Mouse (Mus musculus): Measurements from ENCODE around the gene Acrbp.
"Not testable (repeated sequence)": the region's sequence is repeated elsewhere in the genome, so short reads cannot be mapped to it uniquely, and the experiment has no call there.

Acrbp gene

GRCm38 (mm10) chr6:125049678-125050077 lies at the start of gene Acrbp:
Gene Acrbp, plus strand, starts transcription at chr6:125049689.
- DNase-seq (ENCODE audit: low spot score in 2 of 2), result no peak

- no peak for DNase-seq (ENCODE audit: low spot score in 2 of 2)
These were observed 45.8 kb upstream of the Acrbp start for GRCm38 (mm10) chr6:125003706-125004105.

GRCm38 (mm10) chr6:125005086-125005485 lies 44.4 kb upstream of the Acrbp start:
- DNase-seq (ENCODE audit: low spot score in 2 of 2), result no peak

DNA sequence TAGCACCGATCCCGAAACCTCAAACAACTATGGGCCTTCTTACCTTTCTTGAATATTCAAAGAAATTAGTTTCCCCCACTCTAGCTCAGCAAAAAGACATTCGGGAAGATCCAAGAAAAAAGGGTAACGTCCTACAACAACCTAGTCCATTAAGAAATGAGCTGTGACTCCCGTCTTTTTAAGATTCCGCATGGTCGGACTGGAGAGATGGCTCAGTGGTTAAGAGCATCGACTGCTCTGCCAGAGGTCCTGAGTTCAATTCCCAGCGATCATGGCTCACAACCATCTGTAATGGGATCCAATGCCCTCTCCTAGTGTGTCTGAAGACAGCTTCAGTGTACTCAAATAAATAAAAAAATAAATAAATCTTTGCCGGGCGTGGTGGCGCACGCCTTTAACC lies 41.4 kb upstream of the Acrbp start:
- DNase-seq (ENCODE audit: low spot score in 2 of 2), result no peak

GRCm38 (mm10) chr6:125008586-125009128 lies 40.8 kb upstream of the Acrbp start:
- DNase-seq (ENCODE audit: low spot score in 2 of 2), result peak; percentile 91 to 94

- no peak for DNase-seq (ENCODE audit: low spot score in 2 of 2)
These were observed 40.5 kb upstream of the Acrbp start, which contains the start of gene Zfp384 for GRCm38 (mm10) chr6:125009129-125009180. Gene Zfp384, plus strand, starts transcription at chr6:125009145.

DNA sequence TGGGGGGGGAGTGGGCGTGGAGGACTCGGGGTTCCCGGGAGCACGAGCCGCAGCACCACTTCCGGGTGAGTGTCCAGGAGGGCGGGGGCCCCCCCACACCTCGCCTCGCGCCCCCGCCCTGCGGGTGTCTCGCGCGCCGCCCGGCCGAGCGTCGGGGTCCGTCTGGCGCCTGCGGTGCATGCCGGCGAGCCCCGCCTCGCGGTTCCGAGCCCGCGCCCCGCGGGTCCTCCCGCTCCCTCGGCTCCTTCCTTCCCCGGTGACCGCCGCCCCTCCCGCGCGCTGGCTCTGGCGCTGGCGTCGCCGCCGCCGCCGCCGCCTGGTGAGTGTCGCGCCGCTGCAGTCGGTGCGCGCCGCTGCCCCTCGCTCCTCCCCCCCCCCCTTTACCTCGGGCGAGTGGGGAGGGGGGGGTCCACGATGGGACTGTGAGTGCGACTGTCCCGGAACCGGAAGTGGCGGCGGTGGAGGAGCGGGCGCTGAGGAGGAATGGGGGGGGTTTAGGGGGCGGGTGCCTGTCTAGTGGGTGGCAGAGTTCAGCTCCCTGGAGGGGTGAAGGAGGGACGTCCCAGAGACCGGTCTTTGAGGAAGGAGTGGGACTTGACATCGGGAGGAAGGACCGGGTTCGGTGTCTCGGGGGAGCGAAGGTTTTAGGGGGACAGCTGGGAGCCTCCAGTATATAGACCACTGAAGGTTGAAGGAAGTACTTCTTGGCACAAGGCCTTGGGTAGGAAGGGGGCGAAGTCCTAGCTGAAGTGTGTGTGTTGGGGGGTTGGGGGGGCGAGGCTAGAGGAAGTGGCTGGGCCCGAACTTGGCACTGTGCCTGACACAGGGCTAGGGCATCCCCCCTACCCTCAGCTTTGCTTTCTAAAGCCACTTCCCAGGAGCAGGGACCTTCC lies 40.1 kb upstream of the Acrbp start:
- peak; percentile 51 to 77 for DNase-seq (ENCODE audit: low spot score in 2 of 2)

- DNase-seq (ENCODE audit: low spot score in 2 of 2), result no peak
These were observed 31.8 kb upstream of the Acrbp start for GRCm38 (mm10) chr6:125017682-125018081.

DNA sequence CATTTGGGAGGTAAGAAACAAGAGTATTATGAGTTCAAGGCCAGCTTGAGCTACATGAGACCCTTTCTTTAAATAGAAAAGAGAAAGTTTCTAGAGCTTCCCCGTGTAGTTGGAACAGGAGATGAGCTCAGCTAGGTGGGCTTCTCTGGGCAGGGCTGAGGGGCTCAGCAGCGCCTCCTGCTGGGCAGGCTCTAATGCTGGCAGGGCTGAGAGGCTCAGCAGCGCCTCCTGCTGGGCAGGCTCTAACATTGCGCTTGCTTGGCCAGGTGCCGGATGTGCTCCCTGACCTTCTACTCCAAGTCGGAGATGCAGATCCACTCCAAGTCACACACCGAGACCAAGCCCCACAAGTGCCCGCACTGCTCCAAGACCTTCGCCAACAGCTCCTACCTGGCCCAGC lies 19.0 kb upstream of the Acrbp start:
- peak in 1 of 2 experiments; percentile 63 for DNase-seq (ENCODE audit: low spot score in 2 of 2)

- no peak for DNase-seq (ENCODE audit: low spot score in 2 of 2)
These were observed 17.9 kb upstream of the Acrbp start for GRCm38 (mm10) chr6:125031604-125032003.

- no peak for DNase-seq (ENCODE audit: low spot score in 2 of 2)
These were observed 10.8 kb upstream of the Acrbp start for GRCm38 (mm10) chr6:125038666-125039065.

DNA sequence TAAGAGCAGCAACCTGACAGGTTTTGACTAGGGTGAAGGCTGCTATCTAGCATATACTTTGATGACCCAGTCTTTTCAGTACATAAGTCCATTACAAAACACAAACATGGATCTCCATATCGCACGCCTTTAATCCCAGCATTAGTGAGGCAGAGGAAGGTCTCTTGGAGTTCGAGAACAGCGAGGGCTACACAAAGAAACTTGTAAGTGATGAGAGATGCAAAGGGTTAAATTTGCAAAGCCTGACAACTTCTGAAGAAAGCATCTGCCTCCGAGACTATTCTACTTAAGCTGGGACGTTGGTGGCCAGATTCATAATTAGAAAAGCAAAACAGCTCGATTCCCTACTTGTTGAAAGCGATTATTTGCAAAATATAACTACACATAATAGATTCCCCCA lies 10.4 kb upstream of the Acrbp start:
- DNase-seq (ENCODE audit: low spot score in 2 of 2), result no peak

DNA sequence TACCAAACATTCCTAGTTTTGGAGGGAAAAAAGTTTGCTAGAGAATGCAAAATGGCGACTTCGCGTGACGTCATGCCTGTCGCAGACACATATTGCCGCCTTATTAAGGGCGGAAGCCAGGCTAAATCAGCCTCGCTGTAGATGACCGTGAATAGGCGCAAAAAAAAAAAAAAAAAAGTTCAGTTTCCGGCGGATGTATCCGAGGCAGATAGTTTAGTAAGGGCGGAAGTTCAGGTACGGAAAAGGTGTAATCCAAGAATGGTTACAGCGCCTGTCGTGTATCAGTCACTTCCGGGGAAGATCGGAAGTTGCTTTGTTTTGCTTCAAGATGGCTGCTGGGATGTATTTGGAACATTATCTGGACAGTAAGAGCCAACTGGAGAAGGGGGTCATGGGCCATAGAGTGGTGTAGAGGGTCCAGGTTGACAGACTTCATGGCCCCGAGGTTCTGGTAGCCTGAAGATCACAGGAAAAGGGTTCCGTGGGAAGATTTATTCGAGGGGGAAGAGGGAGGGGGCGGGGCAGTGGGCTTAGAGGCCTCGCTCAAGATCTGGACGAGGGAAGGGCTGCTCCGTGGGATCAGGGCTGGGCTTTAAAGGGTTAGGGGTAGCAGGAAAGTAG lies 9.8 kb upstream of the Acrbp start, which contains the start of gene Ing4:
Gene Ing4, plus strand, starts transcription at position 228 of the 621 bp plus-strand sequence.
- peak; percentile 57 to 83 for DNase-seq (ENCODE audit: low spot score in 2 of 2)

GRCm38 (mm10) chr6:125040221-125040620 lies 9.3 kb upstream of the Acrbp start:
- DNase-seq (ENCODE audit: low spot score in 2 of 2), result no peak

DNA sequence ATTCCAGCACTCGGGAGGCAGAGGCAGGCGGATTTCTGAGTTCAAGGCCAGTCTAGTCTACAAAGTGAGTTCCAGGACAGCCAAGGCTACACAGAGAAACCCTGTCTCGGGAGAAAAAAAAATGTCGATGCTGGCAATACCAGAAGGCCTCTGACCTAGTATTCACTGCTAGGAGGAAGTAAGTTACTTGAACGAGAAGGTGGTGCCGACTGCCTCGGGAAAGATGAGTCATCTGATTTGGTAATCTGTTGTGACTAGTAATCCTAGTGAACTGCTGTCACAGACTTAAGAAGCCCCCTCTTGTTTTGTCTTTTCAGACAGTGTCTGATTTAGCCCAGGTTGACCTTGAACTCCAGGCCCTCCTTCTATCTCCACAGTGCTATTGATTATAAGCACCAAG lies 8.4 kb upstream of the Acrbp start:
- no peak for DNase-seq (ENCODE audit: low spot score in 2 of 2)

DNA sequence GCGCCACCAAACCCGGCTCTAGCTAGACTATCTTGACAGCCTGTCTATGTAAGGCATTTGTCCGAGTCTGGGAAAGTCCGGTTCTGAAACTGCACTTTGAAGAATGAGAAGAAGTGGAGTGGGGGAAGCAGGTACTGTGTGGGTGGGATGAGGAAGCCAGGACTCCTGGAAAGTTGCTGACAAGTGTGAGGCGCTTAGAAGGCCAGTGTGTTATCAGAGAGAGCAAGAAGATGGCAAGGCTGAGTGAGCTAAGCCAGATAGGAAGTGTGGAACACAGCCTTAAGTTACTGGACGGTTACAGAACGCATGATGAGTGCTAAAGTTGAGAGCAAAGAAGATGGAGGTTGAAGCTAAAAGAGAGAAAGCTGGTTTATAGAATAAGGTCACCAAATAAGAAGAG lies 7.4 kb upstream of the Acrbp start:
- no peak for DNase-seq (ENCODE audit: low spot score in 2 of 2)

DNA sequence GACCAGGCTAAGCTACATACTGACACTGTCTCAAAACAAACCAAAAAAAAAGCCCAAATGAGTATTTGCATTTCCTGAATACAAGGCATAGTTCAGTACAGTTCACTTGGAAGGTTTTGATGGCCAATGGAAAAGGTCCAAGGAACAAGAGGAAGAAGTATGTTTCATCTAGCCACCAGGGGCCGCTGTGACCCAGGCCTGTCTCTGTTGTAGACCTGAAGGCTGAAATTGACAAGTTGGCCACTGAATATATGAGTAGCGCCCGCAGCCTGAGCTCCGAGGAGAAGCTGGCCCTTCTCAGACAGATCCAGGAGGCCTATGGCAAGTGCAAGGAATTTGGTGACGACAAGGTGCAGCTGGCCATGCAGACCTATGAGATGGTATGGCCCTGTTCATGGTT lies 2.8 kb upstream of the Acrbp start:
- peak; percentile 82 to 87 for DNase-seq (ENCODE audit: low spot score in 2 of 2)

DNA sequence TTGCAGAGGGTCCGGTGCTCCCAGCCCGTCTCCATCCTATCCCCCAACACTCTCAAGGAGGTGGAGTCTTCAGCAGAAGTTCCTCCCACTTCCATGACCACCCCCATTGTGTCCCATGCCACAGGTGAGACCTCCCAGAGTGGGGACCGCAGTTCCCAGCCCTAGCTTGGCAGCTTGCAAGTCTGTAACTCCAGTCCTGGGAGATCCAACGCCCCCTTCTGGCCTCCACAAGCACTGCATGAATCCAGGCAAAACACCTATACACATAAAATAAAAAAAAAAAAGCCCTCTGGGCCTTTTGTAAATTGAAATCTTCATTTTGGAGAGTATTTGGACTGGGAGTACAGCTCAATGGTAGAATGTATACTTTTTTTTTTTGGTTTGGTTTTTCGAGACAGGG lies 1.7 kb downstream of the Acrbp start:
- no peak for DNase-seq (ENCODE audit: low spot score in 2 of 2)

DNA sequence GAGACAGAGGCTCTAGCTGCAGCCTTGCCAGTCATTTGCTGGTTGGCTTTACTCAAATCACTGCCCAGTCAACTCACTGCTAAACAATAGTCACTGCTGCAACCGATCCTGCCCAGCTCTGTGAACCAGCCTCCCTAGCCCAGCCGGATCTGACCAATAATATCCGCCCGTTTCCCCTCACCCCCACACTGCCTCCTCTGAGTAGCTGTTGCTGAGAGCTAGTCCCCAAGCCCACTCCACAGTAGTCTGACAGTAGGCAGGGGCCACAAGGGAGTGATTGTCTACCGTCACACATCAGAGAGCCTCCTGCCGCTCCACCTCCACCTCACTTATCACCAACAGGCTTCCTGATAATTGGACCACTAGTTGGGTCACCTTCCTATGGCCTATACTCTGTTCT lies 12.0 kb downstream of the Acrbp start:
- DNase-seq (ENCODE audit: low spot score in 2 of 2), result no peak

DNA sequence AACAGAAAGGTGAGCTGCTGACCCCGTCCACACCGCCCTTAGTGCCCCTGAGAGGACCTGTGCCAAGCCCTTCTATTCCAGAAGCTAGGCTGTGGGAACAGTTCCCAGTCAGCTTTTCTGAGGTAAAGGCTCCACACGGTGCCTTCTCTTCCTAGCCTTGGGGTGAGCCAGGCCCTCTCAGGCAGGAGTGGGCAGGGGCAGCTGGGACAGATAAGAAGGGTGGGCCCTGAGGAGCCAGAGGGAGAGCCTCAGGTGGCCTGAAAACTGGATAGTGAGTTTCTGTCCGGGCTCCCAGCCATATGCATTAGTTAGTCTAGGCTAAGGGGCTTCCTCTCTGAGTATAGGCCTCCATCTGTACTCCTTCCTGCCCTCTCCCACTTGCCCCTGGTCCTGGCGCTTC lies 13.0 kb downstream of the Acrbp start:
- no peak for DNase-seq (ENCODE audit: low spot score in 2 of 2)

GRCm38 (mm10) chr6:125063906-125064305 lies 14.4 kb downstream of the Acrbp start:
- DNase-seq (ENCODE audit: low spot score in 2 of 2), result no peak

DNA sequence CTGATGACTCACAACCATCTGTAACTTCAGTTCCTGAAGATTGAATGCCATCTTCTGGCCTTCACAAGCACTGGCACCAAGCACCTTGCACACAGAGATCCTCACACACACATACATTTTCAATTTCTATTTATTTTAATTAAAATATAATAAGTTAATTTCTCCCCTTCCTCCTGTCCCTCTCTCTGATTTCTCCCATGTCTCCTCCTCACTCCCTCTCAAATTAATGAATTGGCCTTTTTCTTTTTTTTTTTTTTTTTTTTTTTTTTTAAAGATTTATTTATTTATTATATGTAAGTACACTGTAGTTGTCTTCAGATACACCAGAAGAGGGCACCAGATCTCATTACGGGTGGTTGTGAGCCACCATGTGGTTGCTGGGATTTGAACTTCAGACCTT lies 15.7 kb downstream of the Acrbp start:
- DNase-seq (ENCODE audit: low spot score in 2 of 2), result not testable (repeated sequence)

DNA sequence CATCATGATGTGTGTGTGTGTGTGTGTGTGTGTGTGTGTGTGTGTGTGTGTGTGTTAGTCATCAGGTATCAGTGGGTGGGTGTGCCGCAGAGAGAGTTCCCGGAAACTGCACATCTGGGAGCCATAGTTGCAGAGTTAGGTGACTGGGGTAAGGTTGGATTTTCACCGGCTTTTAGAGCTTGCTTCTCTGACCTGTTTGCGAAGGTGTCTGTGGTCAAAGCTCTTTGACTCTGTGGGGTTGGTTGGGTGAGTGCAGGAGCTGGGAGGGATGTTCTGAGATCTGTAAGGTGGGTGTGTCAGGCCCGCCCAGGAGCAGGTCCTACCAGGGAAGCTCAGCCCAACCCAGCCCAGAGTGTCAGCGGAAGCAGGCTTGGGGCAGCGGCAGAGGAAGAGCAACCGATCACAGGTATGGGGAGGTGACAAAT lies 18.1 kb downstream of the Acrbp start, which contains the start of gene Lpar5:
Gene Lpar5, plus strand, starts transcription at position 350 of the 425 bp plus-strand sequence.
- DNase-seq (ENCODE audit: low spot score in 2 of 2), result no peak

Data from cerebellum, postnatal 4 days (tissue).